Mouse (Mus musculus) heart, postnatal 0 days (tissue): ENCODE data around the gene Gm5485.

Experiments used
- CTCF ChIP-seq: IDR thresholded peaks from 2 replicates; pipeline ENCODE4 v1.5.1; 2016; ENCODE audit warnings: antibody characterized with exemption, control low read depth, low read depth
- EP300 ChIP-seq: IDR thresholded peaks from 2 replicates; pipeline ENCODE4 v1.6.1; 2016; ENCODE audit warnings: antibody characterized with exemption, low read depth

DNA sequence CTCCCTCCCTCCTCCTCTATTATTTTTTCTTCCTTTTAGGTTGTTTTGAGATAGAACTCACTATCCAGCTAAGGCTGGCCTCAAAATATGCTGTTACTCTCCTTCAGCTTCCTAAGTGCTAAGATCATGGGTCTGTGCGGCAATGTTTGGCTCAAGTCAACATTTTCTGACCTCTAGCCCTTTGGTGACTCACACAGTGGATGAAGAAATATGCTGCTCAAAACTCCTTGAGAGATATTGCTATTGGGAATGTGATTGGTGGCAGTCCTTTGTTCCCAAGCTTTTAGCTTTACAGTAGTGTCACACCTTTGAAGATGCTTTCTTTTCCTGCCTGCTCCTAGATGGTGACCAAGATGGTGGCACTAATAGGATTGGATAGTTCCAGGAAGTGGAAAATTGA is 55.8 kb downstream of the Gm5485 start:
- TF ChIP-seq CTCF, result no peak
- TF ChIP-seq EP300, result no peak
